Mouse (Mus musculus): ENCODE data around the gene Fasl.

GRCm38 (mm10) chr1:161748685-161749084 is 39.6 kb downstream of the Fasl start:
- TF ChIP-seq CTCF (IDR thresholded peaks at IDR 0.05; ENCODE audit: extremely low read depth, insufficient read depth, insufficient read length, insufficient replicate concordance), result no peak
- TF ChIP-seq POLR2A (IDR thresholded peaks at IDR 0.05; ENCODE audit: low read depth, low read length), result no peak

All from spleen, adult 2 months (tissue).